Mouse (Mus musculus): ENCODE measurements around the gene Nexn. TPM values are rescaled to one million over a fixed set of nuclear protein-coding genes. Genes with fewer than 3 reads are reported as not detected.

The Nexn gene
- total and polyA plus RNA-seq, 2 experiments: 0.28 TPM; not detected in 1

GRCm38 (mm10) chr3:152294400-152294799 is 28.2 kb upstream of the Nexn start:
- no peaks in the 10 kb centered on the region for H3K27me3 ChIP-seq (ENCODE audit: control insufficient read depth, insufficient read depth, low read length)
- H3K79me2 ChIP-seq (ENCODE audit: control insufficient read depth, insufficient read depth, low read length): no peaks in the 10 kb centered on the region
- no peak overlapping the region for H3K9ac ChIP-seq (ENCODE audit: low read depth, low read length)
- TF ChIP-seq POLR2A (IDR thresholded peaks at IDR 0.05; ENCODE audit: extremely low read depth, insufficient read depth, low read length) (no peak), CTCF (IDR thresholded peaks at IDR 0.05; ENCODE audit: low read depth, low read length) (no peak)
- H3K36me3 ChIP-seq (ENCODE audit: control insufficient read depth, insufficient read depth, low read length): no peaks in the 10 kb centered on the region
- H3K4me3 ChIP-seq (ENCODE audit: insufficient read depth, low read depth, low read length): no peak overlapping the region
- H3K4me1 ChIP-seq (ENCODE audit: control insufficient read depth, insufficient read depth, low read length): no peaks in the 10 kb centered on the region
- WGBS: 66% methylated on average over 3 of the region's 3 CpGs
- no peak for DNase-seq (ENCODE audit: extremely low read depth, low read depth, low spot score)
- no peak overlapping the region for H3K27ac ChIP-seq (replicated peaks; ENCODE audit: insufficient read depth, low read depth, low read length)

GRCm38 (mm10) chr3:152293530-152294181 is 27.5 kb upstream of the Nexn start:
- Histone ChIP-seq H3K27me3 (ENCODE audit: control insufficient read depth, insufficient read depth, low read length) (no peaks in the 10 kb centered on the region), H3K79me2 (ENCODE audit: control insufficient read depth, insufficient read depth, low read length) (no peaks in the 10 kb centered on the region), H3K9ac (ENCODE audit: low read depth, low read length) (no peak overlapping the region), H3K36me3 (ENCODE audit: control insufficient read depth, insufficient read depth, low read length) (no peaks in the 10 kb centered on the region), H3K4me1 (ENCODE audit: control insufficient read depth, insufficient read depth, low read length) (no peaks in the 10 kb centered on the region), H3K27ac (replicated peaks; ENCODE audit: insufficient read depth, low read depth, low read length) (no peak overlapping the region), H3K4me3 (ENCODE audit: insufficient read depth, low read depth, low read length) (no peak overlapping the region)
- TF ChIP-seq CTCF (IDR thresholded peaks at IDR 0.05; ENCODE audit: low read depth, low read length): no peak
- WGBS: 88% methylated on average over 13 of the region's 13 CpGs
- DNase-seq (ENCODE audit: extremely low read depth, low read depth, low spot score): no peak

GRCm38 (mm10) chr3:152291895-152292294 is 25.7 kb upstream of the Nexn start:
- Histone ChIP-seq H3K4me1 (ENCODE audit: control insufficient read depth, insufficient read depth, low read length) (no peaks in the 10 kb centered on the region), H3K79me2 (ENCODE audit: control insufficient read depth, insufficient read depth, low read length) (no peaks in the 10 kb centered on the region), H3K9ac (ENCODE audit: low read depth, low read length) (no peak overlapping the region), H3K27ac (replicated peaks; ENCODE audit: insufficient read depth, low read depth, low read length) (no peak overlapping the region), H3K36me3 (ENCODE audit: control insufficient read depth, insufficient read depth, low read length) (no peaks in the 10 kb centered on the region), H3K4me3 (ENCODE audit: insufficient read depth, low read depth, low read length) (no peak overlapping the region), H3K27me3 (ENCODE audit: control insufficient read depth, insufficient read depth, low read length) (no peaks in the 10 kb centered on the region)
- 88% methylated on average over 6 of the region's 6 CpGs for WGBS
- DNase-seq (ENCODE audit: extremely low read depth, low read depth, low spot score): no peak
- TF ChIP-seq POLR2A (IDR thresholded peaks at IDR 0.05; ENCODE audit: extremely low read depth, insufficient read depth, low read length) (no peak), CTCF (IDR thresholded peaks at IDR 0.05; ENCODE audit: low read depth, low read length) (no peak)

- no peak for DNase-seq (ENCODE audit: extremely low read depth, low read depth, low spot score)
- no peaks in the 10 kb centered on the region for H3K27me3 ChIP-seq (ENCODE audit: control insufficient read depth, insufficient read depth, low read length)
- no peak overlapping the region for H3K9ac ChIP-seq (ENCODE audit: low read depth, low read length)
- TF ChIP-seq CTCF (IDR thresholded peaks at IDR 0.05; ENCODE audit: low read depth, low read length) (no peak), POLR2A (IDR thresholded peaks at IDR 0.05; ENCODE audit: extremely low read depth, insufficient read depth, low read length) (no peak)
- H3K4me3 ChIP-seq (ENCODE audit: insufficient read depth, low read depth, low read length): no peak overlapping the region
- WGBS: 93% methylated on average over 17 of the region's 17 CpGs
- no peak overlapping the region for H3K27ac ChIP-seq (replicated peaks; ENCODE audit: insufficient read depth, low read depth, low read length)
- no peaks in the 10 kb centered on the region for H3K79me2 ChIP-seq (ENCODE audit: control insufficient read depth, insufficient read depth, low read length)
- no peaks in the 10 kb centered on the region for H3K36me3 ChIP-seq (ENCODE audit: control insufficient read depth, insufficient read depth, low read length)
- H3K4me1 ChIP-seq (ENCODE audit: control insufficient read depth, insufficient read depth, low read length): no peaks in the 10 kb centered on the region
These were observed 24.1 kb upstream of the Nexn start for GRCm38 (mm10) chr3:152290175-152290798.

- Histone ChIP-seq H3K27ac (replicated peaks; ENCODE audit: insufficient read depth, low read depth, low read length) (no peak overlapping the region), H3K9ac (ENCODE audit: low read depth, low read length) (no peak overlapping the region), H3K27me3 (ENCODE audit: control insufficient read depth, insufficient read depth, low read length) (no peaks in the 10 kb centered on the region), H3K36me3 (ENCODE audit: control insufficient read depth, insufficient read depth, low read length) (no peaks in the 10 kb centered on the region), H3K4me1 (ENCODE audit: control insufficient read depth, insufficient read depth, low read length) (no peaks in the 10 kb centered on the region), H3K4me3 (ENCODE audit: insufficient read depth, low read depth, low read length) (no peak overlapping the region), H3K79me2 (ENCODE audit: control insufficient read depth, insufficient read depth, low read length) (no peaks in the 10 kb centered on the region)
- WGBS: 32% methylated on average over 4 of the region's 4 CpGs
- DNase-seq (ENCODE audit: extremely low read depth, low read depth, low spot score): peak; percentile 43
- no peak for TF ChIP-seq POLR2A (IDR thresholded peaks at IDR 0.05; ENCODE audit: extremely low read depth, insufficient read depth, low read length)
- TF ChIP-seq CTCF (IDR thresholded peaks at IDR 0.05; ENCODE audit: low read depth, low read length): no peak
These were observed 22.6 kb upstream of the Nexn start for GRCm38 (mm10) chr3:152288740-152289139.

GRCm38 (mm10) chr3:152288276-152288675 is 22.1 kb upstream of the Nexn start:
- Histone ChIP-seq H3K27me3 (ENCODE audit: control insufficient read depth, insufficient read depth, low read length) (no peaks in the 10 kb centered on the region), H3K27ac (replicated peaks; ENCODE audit: insufficient read depth, low read depth, low read length) (no peak overlapping the region), H3K9ac (ENCODE audit: low read depth, low read length) (no peak overlapping the region), H3K4me1 (ENCODE audit: control insufficient read depth, insufficient read depth, low read length) (no peaks in the 10 kb centered on the region), H3K4me3 (ENCODE audit: insufficient read depth, low read depth, low read length) (no peak overlapping the region), H3K79me2 (ENCODE audit: control insufficient read depth, insufficient read depth, low read length) (no peaks in the 10 kb centered on the region), H3K36me3 (ENCODE audit: control insufficient read depth, insufficient read depth, low read length) (no peaks in the 10 kb centered on the region)
- 87% methylated on average over 5 of the region's 5 CpGs for WGBS
- no peak for DNase-seq (ENCODE audit: extremely low read depth, low read depth, low spot score)
- TF ChIP-seq POLR2A (IDR thresholded peaks at IDR 0.05; ENCODE audit: extremely low read depth, insufficient read depth, low read length): no peak
- no peak for TF ChIP-seq CTCF (IDR thresholded peaks at IDR 0.05; ENCODE audit: low read depth, low read length)
